Mouse (Mus musculus) heart, adult 18-20 months (tissue): ENCODE measurements around the gene Vmn1r12. TPM values are rescaled to one million over a fixed set of nuclear protein-coding genes. Genes with fewer than 3 reads are reported as not detected.
"Not testable (repeated sequence)": the region's sequence is repeated elsewhere in the genome, so short reads cannot be mapped to it uniquely, and the experiment has no call there.

ENCODE experiments used
- DNase-seq, 2 experiments: peaks; one replicate each; pipeline ENCODE4 v3.0.0; 2021 to 2022; ENCODE audit warnings: mixed read lengths in 1 of 2
- long read RNA-seq, 2 experiments: library from polyadenylated mRNA; stranded (forward); transcript quantifications; one replicate each; pipeline ENCODE4 v2.0.0; 2021
- total RNA-seq, 2 experiments: library from RNA; stranded (reverse); gene quantifications; 2 replicates each; pipeline ENCODE4 v1.2.3; 2021

The Vmn1r12 gene
- not detected for total RNA-seq
- long read RNA-seq, experiment 1, result 0 reads
- long read RNA-seq, experiment 2, result 0 reads

DNA sequence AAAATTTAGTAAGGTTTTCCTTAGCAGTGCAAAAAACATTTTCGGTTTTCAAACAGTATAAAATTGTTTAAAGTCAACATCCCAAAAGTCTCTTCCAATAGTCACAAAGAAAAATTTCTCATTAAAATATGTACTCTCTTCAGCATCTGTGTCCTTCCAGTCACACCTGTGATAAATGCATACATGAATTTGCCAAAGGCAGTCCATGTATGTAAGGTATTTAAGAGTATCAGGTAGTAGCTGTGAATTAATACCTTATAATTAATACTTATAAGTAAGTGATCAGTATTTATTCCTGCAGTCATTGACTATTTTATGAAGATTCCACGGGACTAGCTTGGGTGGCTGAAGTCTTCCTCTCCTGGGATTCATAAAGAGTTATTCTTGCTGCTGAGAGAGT is at the start of gene Vmn1r12:
TSS of gene Vmn1r12 (plus strand) at position 301 of the 400 bp plus-strand sequence.
- DNase-seq, result no peak

DNA sequence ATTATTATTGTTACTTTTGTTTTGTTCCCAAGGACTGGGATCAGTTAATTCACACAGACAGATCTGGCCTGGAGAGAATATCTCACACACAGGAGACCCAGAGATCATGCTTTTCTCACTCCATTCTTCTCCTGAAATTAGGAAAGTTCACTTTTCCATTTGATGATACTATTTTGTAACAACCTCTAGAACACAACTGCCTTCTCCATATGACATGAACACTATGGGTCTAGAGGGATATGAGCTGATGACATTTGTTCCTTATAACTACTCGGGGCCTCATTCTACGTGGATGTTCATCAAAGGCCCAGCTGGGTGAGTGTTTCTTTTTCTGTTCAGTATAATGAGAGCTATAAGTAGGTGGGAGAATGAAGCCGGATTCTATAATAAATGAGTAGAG is 47.6 kb upstream of the Vmn1r12 start, which contains the start of gene Vmn1r10:
TSS of gene Vmn1r10 (plus strand) at position 301 of the 400 bp plus-strand sequence.
- no peak for DNase-seq

DNA sequence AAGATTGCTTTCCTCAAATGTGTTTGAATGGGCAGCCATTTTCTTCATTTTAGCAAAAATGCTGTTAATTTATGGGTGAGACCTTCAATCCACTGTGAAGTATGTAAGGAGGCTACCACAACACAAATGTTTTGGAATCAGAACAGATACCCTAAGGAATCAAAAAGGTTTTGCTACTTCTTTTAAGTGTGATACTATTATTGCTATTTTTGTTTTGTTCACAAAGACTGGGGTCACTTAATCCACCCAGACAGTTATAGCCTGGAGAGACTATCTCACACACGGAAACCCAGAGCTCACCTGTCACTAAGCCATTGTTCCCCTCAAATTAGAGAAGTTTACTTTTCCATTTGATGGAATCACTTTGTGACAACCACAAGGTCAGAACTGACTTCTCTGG is 23.6 kb upstream of the Vmn1r12 start, which contains the start of gene Vmn1r11:
TSS of gene Vmn1r11 (plus strand) at position 301 of the 400 bp plus-strand sequence.
- no peak for DNase-seq

DNA sequence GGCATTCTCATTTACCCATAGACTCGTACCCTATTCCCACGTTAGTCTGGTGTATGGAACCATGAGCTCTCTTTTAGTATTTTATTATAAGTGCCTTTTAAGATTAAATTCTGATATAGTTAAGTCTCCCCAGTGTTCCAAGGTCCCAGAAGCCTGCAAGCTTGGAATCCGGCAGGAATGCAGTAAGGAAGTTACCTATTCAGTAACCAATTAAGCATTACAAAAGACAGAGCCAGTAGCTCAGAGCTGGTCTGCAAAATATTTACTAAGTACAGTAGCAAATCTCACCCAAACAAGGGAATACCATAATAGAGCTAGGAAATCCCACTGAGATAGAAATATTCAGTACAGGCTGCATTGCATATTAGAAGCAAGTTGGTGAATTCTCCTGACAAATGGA is 33.3 kb downstream of the Vmn1r12 start:
- DNase-seq, result not testable (repeated sequence)

DNA sequence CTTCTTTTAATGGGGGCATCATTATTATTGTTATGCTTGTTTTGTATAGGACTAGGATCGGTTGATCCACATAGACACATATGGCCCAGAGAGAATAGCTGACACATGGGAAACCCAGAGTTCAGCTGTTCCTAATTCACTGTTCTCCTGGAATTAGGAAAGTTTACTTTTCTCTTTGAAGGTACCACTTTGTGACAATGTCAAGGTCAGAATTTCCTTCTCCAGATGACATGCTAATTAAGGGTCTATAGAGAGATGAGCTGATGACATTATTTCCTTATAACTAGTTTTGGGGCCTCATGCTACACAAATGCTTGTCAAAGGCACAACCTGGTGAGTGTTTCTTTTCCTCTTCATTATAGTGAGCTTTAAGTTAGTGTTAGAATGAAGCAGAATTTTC is 46.3 kb downstream of the Vmn1r12 start, which contains the start of gene Vmn1r13:
TSS of gene Vmn1r13 (plus strand) at position 301 of the 400 bp plus-strand sequence.
- DNase-seq, result not testable (repeated sequence)

Other genes with a start within 250 kb of the Vmn1r12 start
- gene Nt5c3, start 233.0 kb upstream of the Vmn1r12 start, total RNA-seq, result 10 to 100 TPM; 77.4 to 91.0 TPM
- under 1 TPM in 1 of 2 experiments, not detected in 1; 0.18 TPM for gene Vmn1r4, start 232.9 kb upstream of the Vmn1r12 start, total RNA-seq
- gene Vmn1r5, start 186.6 kb upstream of the Vmn1r12 start, total RNA-seq, result not detected
- gene Vmn1r6, start 159.7 kb upstream of the Vmn1r12 start, total RNA-seq, result not detected
- not detected for gene Vmn1r7, start 131.6 kb upstream of the Vmn1r12 start, total RNA-seq
- not detected for gene Vmn1r8, start 124.6 kb upstream of the Vmn1r12 start, total RNA-seq
- not detected for gene Vmn1r9, start 90.1 kb upstream of the Vmn1r12 start, total RNA-seq
- gene Vmn1r10, start 47.5 kb upstream of the Vmn1r12 start, total RNA-seq, result not detected
- not detected for gene Vmn1r11, start 23.5 kb upstream of the Vmn1r12 start, total RNA-seq
- not detected for gene Vmn1r13, start 46.4 kb downstream of the Vmn1r12 start, total RNA-seq
- not detected for gene Vmn1r14, start 74.8 kb downstream of the Vmn1r12 start, total RNA-seq
- not detected for gene Vmn1r15, start 101.0 kb downstream of the Vmn1r12 start, total RNA-seq
- gene Vmn1r16, start 172.6 kb downstream of the Vmn1r12 start, total RNA-seq, result not detected
- not detected for gene Vmn1r17, start 206.8 kb downstream of the Vmn1r12 start, total RNA-seq
- gene Vmn1r18, start 238.9 kb downstream of the Vmn1r12 start, total RNA-seq, result not detected
- not detected for gene Vmn1r19, start 246.9 kb downstream of the Vmn1r12 start, total RNA-seq